Mouse (Mus musculus) inflammation-experienced regulatory T-cells, adult 16 weeks (primary cell): ENCODE data around the gene Slco2b1. TPM values are rescaled to one million over a fixed set of nuclear protein-coding genes. Genes with fewer than 3 reads are reported as not detected.

ENCODE experiments used
- polyA plus RNA-seq: library from polyadenylated mRNA; unstranded; fragments of 100-300 nt; shearing (Covaris generic); gene quantifications from one replicate; pipeline ENCODE4 v1.2.1, GENCODE M21; 2017

Slco2b1 gene
- polyA plus RNA-seq, result 0.77 TPM

DNA sequence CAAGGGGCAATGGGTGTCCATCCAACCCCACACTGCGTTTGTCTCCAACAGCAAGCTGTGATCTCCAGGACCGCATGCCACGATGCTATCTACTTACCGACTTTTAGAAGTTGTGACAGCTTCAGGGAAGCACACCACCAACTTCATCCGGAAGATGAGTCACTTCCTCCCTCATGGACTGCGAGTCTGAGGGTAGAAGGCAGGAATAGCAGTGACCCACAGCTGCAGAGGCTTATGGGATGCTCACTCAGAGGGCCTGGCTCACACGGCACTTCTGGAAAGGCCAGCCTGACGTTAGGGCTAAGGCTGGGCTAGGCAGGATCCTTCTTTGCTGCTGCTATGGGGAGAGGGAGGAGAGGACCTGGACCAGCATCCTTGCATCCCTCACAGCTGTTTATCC lies at the start of gene Slco2b1:
TSS of gene Slco2b1 (minus strand) at position 175 of the 400 bp plus-strand sequence.

DNA sequence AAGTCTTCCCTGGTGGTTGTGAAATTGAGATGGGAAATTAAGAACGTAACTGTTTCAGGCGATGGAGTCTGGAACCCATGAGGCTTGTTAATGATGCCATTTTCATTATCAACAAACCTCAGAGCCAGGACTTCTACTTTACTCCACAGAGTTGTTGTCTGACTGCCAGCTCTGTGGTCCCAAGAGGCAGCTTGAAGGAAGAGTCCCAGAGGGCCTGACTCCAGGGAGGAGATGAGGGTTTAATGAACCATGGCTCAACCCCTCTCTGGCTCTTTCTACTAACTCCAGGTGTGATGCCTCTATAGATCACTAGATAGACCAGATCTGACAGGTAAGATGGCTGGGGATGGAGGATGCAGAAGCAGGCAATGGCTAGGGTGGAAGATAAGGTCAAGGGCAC lies 18.8 kb upstream of the Slco2b1 start, which contains the start of gene Olfr520:
TSS of gene Olfr520 (plus strand) at position 301 of the 400 bp plus-strand sequence.

GRCm38 (mm10) chr7:99626376-99627270 lies 84.5 kb downstream of the Slco2b1 start, which contains the start of gene Tpbgl:
Tpbgl (minus strand) TSS chr7:99627103.

Other genes with a start within 250 kb of the Slco2b1 start
- gene Klhl35, start 245.3 kb downstream of the Slco2b1 start, polyA plus RNA-seq, result not detected
- gene Rps3, start 227.6 kb downstream of the Slco2b1 start, polyA plus RNA-seq, result 1,281 TPM
- 20.5 TPM for gene Arrb1, start 175.9 kb downstream of the Slco2b1 start, polyA plus RNA-seq
- gene Tpbgl, start 84.2 kb downstream of the Slco2b1 start, polyA plus RNA-seq, result 0.10 TPM
- not detected for gene Olfr520, start 18.9 kb upstream of the Slco2b1 start, polyA plus RNA-seq
- not detected for gene Olfr521, start 52.2 kb upstream of the Slco2b1 start, polyA plus RNA-seq
- 39.6 TPM for gene Neu3, start 117.1 kb upstream of the Slco2b1 start, polyA plus RNA-seq
- 0.16 TPM for gene Xrra1, start 147.8 kb upstream of the Slco2b1 start, polyA plus RNA-seq
- gene Spcs2, start 152.1 kb upstream of the Slco2b1 start, polyA plus RNA-seq, result 517 TPM